Mouse (Mus musculus) liver, postnatal 0 days (tissue): Measurements from ENCODE around the gene Hist1h4j. TPM values are rescaled to one million over a fixed set of nuclear protein-coding genes. Genes with fewer than 3 reads are reported as not detected.
"Not testable (repeated sequence)": the region's sequence is repeated elsewhere in the genome, so short reads cannot be mapped to it uniquely, and the experiment has no call there.

Experiments
- ATAC-seq: fragments of 200-750 bp; cut with Nextera tagmentation; 2 replicates; pipeline ENCODE4 v1.8.0; 2017; ENCODE audit warnings: mild to moderate bottlenecking, moderate library complexity
- DNase-seq: peaks from one replicate; pipeline ENCODE4 v3.0.0-alpha.2; 2016
- H3K27ac ChIP-seq: fragments of 300-500 bp; sonication (generic); 2 replicates; pipeline ENCODE4 v1.5.1; 2014; ENCODE audit warnings: antibody characterized with exemption, moderate library complexity, mild to moderate bottlenecking, low read depth
- H3K27me3 ChIP-seq: fragments of 300-500 bp; sonication (generic); 2 replicates; pipeline ENCODE4 v1.6.1; 2014; ENCODE audit warnings: low read length, control low read depth, mixed read lengths; ENCODE audit not compliant: insufficient read depth
- H3K36me3 ChIP-seq: fragments of 300-500 bp; sonication (generic); replicated peaks from 2 replicates; pipeline ENCODE4 v1.6.1; 2014; ENCODE audit warnings: mild to moderate bottlenecking, control low read depth, low read length, moderate library complexity, mixed read lengths; ENCODE audit not compliant: insufficient read depth
- H3K4me1 ChIP-seq: fragments of 300-500 bp; sonication (generic); 2 replicates; pipeline ENCODE4 v1.6.1; 2014; ENCODE audit warnings: antibody characterized with exemption, mild to moderate bottlenecking, control low read depth; ENCODE audit not compliant: insufficient read depth
- H3K4me2 ChIP-seq: fragments of 300-500 bp; sonication (generic); 2 replicates; pipeline ENCODE4 v1.6.1; 2014; ENCODE audit warnings: low read depth, mild to moderate bottlenecking, low read length, moderate library complexity, mixed read lengths
- H3K4me3 ChIP-seq: fragments of 300-500 bp; sonication (generic); 2 replicates; pipeline ENCODE4 v1.5.1; 2014; ENCODE audit warnings: low read depth, low read length
- H3K9ac ChIP-seq: fragments of 300-500 bp; sonication (generic); replicated peaks from 2 replicates; pipeline ENCODE4 v1.6.1; 2014; ENCODE audit warnings: mild to moderate bottlenecking, moderate library complexity
- H3K9me3 ChIP-seq: fragments of 300-500 bp; sonication (generic); 2 replicates; pipeline ENCODE4 v1.6.1; 2016; ENCODE audit warnings: mild to moderate bottlenecking, control low read depth, low read length, mixed read lengths
- CTCF ChIP-seq: sonication (generic); IDR thresholded peaks from 2 replicates; pipeline ENCODE4 v1.5.1; 2016; ENCODE audit warnings: antibody characterized with exemption, low read depth
- EP300 ChIP-seq: IDR thresholded peaks from 2 replicates; pipeline ENCODE4 v1.6.1; 2016; ENCODE audit warnings: antibody characterized with exemption, low read depth, mild to moderate bottlenecking
- WGBS: fragments of 180-500 bp; shearing (Covaris S2); extraction: QIAGEN DNeasy Blood & Tissue Kit; methylation state at CpG from one replicate; pipeline ENCODE4 v1.1.7; 2014; ENCODE audit not compliant: insufficient replicate concordance; 5-methylcytosine and 5-hydroxymethylcytosine counted together
- polyA plus RNA-seq: library from polyadenylated mRNA; unstranded; fragments of >200 nt; fragmentation: Nextera tagmentation; extraction: Ambion mirVana; gene quantifications from 2 replicates; pipeline ENCODE4 v1.2.1, GENCODE M21; 2015

Gene Hist1h4j
- polyA plus RNA-seq, 1 experiment from 2014 or later, result 0.32 TPM

DNA sequence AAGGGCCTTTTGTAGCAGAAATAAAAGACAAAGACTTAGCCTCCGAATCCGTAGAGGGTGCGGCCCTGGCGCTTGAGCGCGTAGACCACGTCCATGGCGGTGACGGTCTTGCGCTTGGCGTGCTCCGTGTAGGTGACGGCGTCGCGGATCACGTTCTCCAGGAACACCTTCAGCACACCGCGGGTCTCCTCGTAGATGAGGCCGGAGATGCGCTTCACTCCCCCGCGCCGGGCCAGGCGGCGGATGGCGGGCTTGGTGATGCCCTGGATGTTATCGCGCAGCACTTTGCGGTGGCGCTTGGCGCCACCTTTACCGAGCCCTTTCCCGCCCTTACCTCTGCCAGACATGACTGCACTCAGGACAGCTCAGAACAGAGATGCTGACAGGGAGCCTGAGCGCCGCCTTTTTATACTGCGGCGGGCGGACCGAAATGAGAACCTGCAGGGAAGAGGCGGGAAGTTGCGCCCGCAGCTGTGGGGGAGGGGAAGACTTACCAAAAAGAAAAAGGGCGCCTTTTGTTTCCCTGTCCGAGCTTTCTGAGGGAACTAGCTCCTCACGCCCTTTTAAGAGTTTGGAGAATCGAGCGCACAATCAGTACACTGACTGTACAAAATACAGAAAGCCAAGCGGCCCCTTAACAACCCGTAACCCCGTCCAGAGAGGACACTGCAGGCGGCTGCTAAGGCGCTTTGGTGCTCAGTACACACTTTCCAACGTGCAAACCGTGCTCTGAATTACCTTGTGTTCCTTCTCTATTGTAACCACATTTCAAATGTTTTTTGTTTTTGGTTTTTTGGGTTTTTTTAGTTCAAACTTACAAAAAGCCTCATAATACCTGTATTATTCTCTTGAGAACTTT is 15.5 kb downstream of the Hist1h4j start, which contains the start of gene Hist1h4k:
Hist1h4k (minus strand) TSS at position 347 of the 859 bp plus-strand sequence.
- TF ChIP-seq EP300, result peak; percentile 90
- Histone ChIP-seq H3K4me2 (peak within 1 kb of the TSS; percentile 70), H3K4me1 (peaks cover 19% of the 10 kb centered on the region), H3K27ac (peak within 1 kb of the TSS; percentile 98), H3K9ac (peak within 1 kb of the TSS; percentile 78), H3K4me3 (peak within 1 kb of the TSS; percentile 56)
- ATAC-seq, result peak; percentile 54
- not testable (repeated sequence) for H3K36me3 ChIP-seq, H3K9me3 ChIP-seq, H3K27me3 ChIP-seq
- DNase-seq, result peak; percentile 93
- under 1% methylated on average over 41 of the region's 56 CpGs for WGBS

DNA sequence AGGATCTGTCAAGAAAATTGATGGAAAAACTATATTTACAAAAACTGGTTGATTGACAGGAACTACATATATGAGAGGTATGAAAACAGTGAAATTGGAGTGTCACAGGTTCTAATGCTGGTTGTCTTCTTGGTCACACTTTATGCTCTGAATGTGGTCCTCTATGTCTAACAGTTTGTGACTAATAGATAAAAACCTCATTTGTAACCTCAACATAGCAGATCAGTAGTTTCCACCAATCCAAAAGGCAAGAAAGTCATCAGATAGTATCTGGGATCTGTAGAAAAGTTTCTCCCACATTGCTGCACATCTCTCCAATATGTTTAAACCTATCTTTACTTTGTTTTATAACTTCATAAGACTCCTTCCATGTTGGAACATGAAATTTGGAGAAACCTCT is 16.6 kb downstream of the Hist1h4j start:
- DNase-seq, result no peak
- H3K9me3 ChIP-seq, result no peaks in the 10 kb centered on the region
- H3K9ac ChIP-seq, result peak overlapping the region; percentile 78
- peak overlapping the region; percentile 98 for H3K27ac ChIP-seq
- H3K4me1 ChIP-seq, result peaks cover 19% of the 10 kb centered on the region
- H3K27me3 ChIP-seq, result no peaks in the 10 kb centered on the region
- H3K36me3 ChIP-seq, result peaks cover 6% of the 10 kb centered on the region; the same call in 1 of the 2 replicates
- 0 out of 2 replicates have a peak, but pooled peaks have one; percentile 7 for TF ChIP-seq EP300
- TF ChIP-seq CTCF, result no peak
- no peak overlapping the region for H3K4me3 ChIP-seq
- no peak for ATAC-seq
- peak overlapping the region; percentile 67 for H3K4me2 ChIP-seq

DNA sequence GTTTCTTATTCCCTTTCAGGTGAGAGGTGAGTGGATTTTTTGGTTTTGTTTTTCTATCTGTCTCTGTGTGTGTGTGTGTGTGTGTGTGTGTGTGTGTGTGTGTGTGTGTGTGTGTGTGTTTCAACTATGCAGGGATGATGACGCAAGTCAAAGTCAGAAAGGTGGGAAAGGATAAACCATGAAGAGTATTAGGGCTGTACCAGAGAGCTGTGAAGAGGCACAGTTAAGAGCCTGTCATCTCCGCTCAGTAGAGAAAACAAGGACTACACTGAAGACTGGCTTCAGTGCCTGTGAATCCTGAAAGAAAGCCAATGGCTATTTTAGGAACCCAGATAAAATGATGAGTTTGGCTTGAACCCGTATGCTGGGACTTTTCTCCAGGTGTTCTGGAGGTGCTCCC is 17.0 kb downstream of the Hist1h4j start:
- TF ChIP-seq EP300 (no peak), CTCF (no peak)
- peaks cover 19% of the 10 kb centered on the region for H3K4me1 ChIP-seq
- no peaks in the 10 kb centered on the region for H3K9me3 ChIP-seq
- no peaks in the 10 kb centered on the region for H3K27me3 ChIP-seq
- H3K36me3 ChIP-seq, result peaks cover 6% of the 10 kb centered on the region; the same call in 1 of the 2 replicates
- no peak for DNase-seq
- peak overlapping the region; percentile 78 for H3K9ac ChIP-seq
- no peak for ATAC-seq
- 50% methylated on average over 3 of the region's 3 CpGs for WGBS
- H3K27ac ChIP-seq, result peak overlapping the region; percentile 98
- peak overlapping the region; percentile 46 for H3K4me3 ChIP-seq
- H3K4me2 ChIP-seq, result peak overlapping the region; percentile 67

- DNase-seq, result peak; percentile 34
- H3K27ac ChIP-seq, result peak overlapping the region; percentile 98
Measured at GRCm38 (mm10) chr13:21752356-21752755, 17.5 kb downstream of the Hist1h4j start.

DNA sequence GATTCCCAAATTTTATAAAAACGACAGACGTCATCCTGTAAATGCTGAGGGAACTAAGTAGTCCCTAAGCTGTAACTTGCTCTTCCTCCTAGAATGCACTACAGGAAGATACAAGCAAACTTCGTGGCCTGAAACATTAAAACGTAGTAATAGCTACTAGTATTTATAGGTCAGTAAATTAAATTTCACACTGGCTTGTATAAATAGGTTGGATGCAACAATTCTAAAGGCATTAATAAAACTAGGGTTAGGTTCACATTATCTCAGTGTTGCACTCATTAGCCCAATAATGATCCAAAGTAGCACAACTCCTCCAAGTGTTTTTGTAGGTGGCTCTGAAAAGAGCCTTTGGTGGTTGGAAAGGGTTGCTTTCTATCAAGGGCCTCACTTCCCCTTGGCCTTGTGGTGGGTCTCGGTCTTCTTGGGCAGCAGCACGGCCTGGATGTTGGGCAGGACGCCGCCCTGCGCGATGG is 18.2 kb downstream of the Hist1h4j start:
- Histone ChIP-seq H3K9me3 (no peaks in the 10 kb centered on the region), H3K4me1 (peaks cover 15% of the 10 kb centered on the region), H3K9ac (peak overlapping the region; percentile 78), H3K27ac (peak overlapping the region; percentile 98), H3K36me3 (no peaks in the 10 kb centered on the region), H3K4me3 (peak overlapping the region; percentile 46), H3K4me2 (peak overlapping the region; percentile 67), H3K27me3 (no peaks in the 10 kb centered on the region)
- TF ChIP-seq CTCF (no peak), EP300 (no peak)
- WGBS, result 3% methylated on average over 10 of the region's 10 CpGs
- no peak for ATAC-seq
- no peak for DNase-seq

More at GRCm38 (mm10) chr13:21752356-21752755, 17.5 kb downstream of the Hist1h4j start:
- no peak for ATAC-seq
- H3K9me3 ChIP-seq, result no peaks in the 10 kb centered on the region
- peak overlapping the region; percentile 67 for H3K4me2 ChIP-seq
- peaks cover 17% of the 10 kb centered on the region for H3K4me1 ChIP-seq
- peaks cover 3% of the 10 kb centered on the region; the same call in 1 of the 2 replicates for H3K36me3 ChIP-seq
- peak overlapping the region; percentile 46 for H3K4me3 ChIP-seq
- peak overlapping the region; percentile 78 for H3K9ac ChIP-seq
- no peaks in the 10 kb centered on the region for H3K27me3 ChIP-seq
- WGBS, result 43% methylated on average over 3 of the region's 3 CpGs
- no peak for TF ChIP-seq EP300
- TF ChIP-seq CTCF, result no peak

- WGBS, result under 1% methylated on average over 42 of the region's 50 CpGs
- H3K4me1 ChIP-seq, result peaks cover 15% of the 10 kb centered on the region
- ATAC-seq, result peak; percentile 89
Measured at GRCm38 (mm10) chr13:21753524-21754285, 18.8 kb downstream of the Hist1h4j start, which contains the start of the genes Hist1h2ak and Hist1h2bn. TSS of gene Hist1h2ak (minus strand) at chr13:21753827. TSS of gene Hist1h2bn (plus strand) at chr13:21754123.

More at GRCm38 (mm10) chr13:21753524-21754285, 18.8 kb downstream of the Hist1h4j start, which contains the start of the genes Hist1h2ak and Hist1h2bn:
- H3K27ac ChIP-seq, result peak within 1 kb of the TSS; percentile 98
- H3K36me3 ChIP-seq, H3K9me3 ChIP-seq, H3K27me3 ChIP-seq: not testable (repeated sequence)
- TF ChIP-seq EP300 (peak; percentile 82), CTCF (peak; percentile 41)
- H3K4me2 ChIP-seq, result peak within 1 kb of the TSS; percentile 70
- peak within 1 kb of the TSS; percentile 78 for H3K9ac ChIP-seq
- H3K4me3 ChIP-seq, result peak within 1 kb of the TSS; percentile 46
- DNase-seq, result peak; percentile 80
